Mouse (Mus musculus) kidney, postnatal 14 days (tissue): ENCODE results near the gene Ppp3ca.

Experiments
- DNase-seq: peaks from one replicate; pipeline ENCODE4 v3.0.0; 2022; ENCODE audit warnings: mixed read lengths

Gene Ppp3ca

GRCm38 (mm10) chr3:136865176-136865859 lies 195.4 kb downstream of the Ppp3ca start:
- DNase-seq = no peak

- DNase-seq = no peak
Measured at GRCm38 (mm10) chr3:136866095-136866494, 196.2 kb downstream of the Ppp3ca start.

- no peak for DNase-seq
Measured at GRCm38 (mm10) chr3:136866571-136866970, 196.6 kb downstream of the Ppp3ca start.

GRCm38 (mm10) chr3:136867366-136867765 lies 197.4 kb downstream of the Ppp3ca start:
- no peak for DNase-seq

GRCm38 (mm10) chr3:136871772-136872532 lies 202.0 kb downstream of the Ppp3ca start:
- DNase-seq = peak; percentile 62

- DNase-seq = peak; percentile 7
Measured at GRCm38 (mm10) chr3:136872533-136873095, 202.7 kb downstream of the Ppp3ca start.

GRCm38 (mm10) chr3:136873809-136874449 lies 204.0 kb downstream of the Ppp3ca start:
- DNase-seq = no peak

GRCm38 (mm10) chr3:136874566-136874965 lies 204.6 kb downstream of the Ppp3ca start:
- no peak for DNase-seq

- DNase-seq = no peak
Measured at GRCm38 (mm10) chr3:136887741-136888140, 217.8 kb downstream of the Ppp3ca start.

- DNase-seq = no peak
Measured at GRCm38 (mm10) chr3:136892140-136892539, 222.2 kb downstream of the Ppp3ca start.

GRCm38 (mm10) chr3:136893596-136894402 lies 223.9 kb downstream of the Ppp3ca start:
- no peak for DNase-seq

- DNase-seq = peak; percentile 19
Measured at GRCm38 (mm10) chr3:136895498-136895897, 225.6 kb downstream of the Ppp3ca start.

GRCm38 (mm10) chr3:136896276-136896675 lies 226.4 kb downstream of the Ppp3ca start:
- DNase-seq = no peak

GRCm38 (mm10) chr3:136899744-136900143 lies 229.8 kb downstream of the Ppp3ca start:
- no peak for DNase-seq

- DNase-seq = no peak
Measured at GRCm38 (mm10) chr3:136900986-136901385, 231.1 kb downstream of the Ppp3ca start.

GRCm38 (mm10) chr3:136902776-136903175 lies 232.9 kb downstream of the Ppp3ca start:
- DNase-seq = no peak

GRCm38 (mm10) chr3:136905577-136905976 lies 235.7 kb downstream of the Ppp3ca start:
- DNase-seq = peak; percentile 12

GRCm38 (mm10) chr3:136909534-136909933 lies 239.6 kb downstream of the Ppp3ca start:
- no peak for DNase-seq

GRCm38 (mm10) chr3:136911276-136911675 lies 241.4 kb downstream of the Ppp3ca start:
- no peak for DNase-seq

- DNase-seq = no peak
Measured at GRCm38 (mm10) chr3:136917080-136917479, 247.2 kb downstream of the Ppp3ca start.

GRCm38 (mm10) chr3:136933071-136933470 lies 263.1 kb downstream of the Ppp3ca start:
- DNase-seq = no peak
